Mouse (Mus musculus) skeletal muscle tissue, adult 2 months (tissue): ENCODE results near the gene Vsnl1.
A peak's percentile ranks its signal among the peaks of the same experiment; 100 is the strongest.

Experiments
- DNase-seq: peaks from one replicate; pipeline ENCODE4 v3.0.0-alpha.2; 2012; ENCODE audit warnings: low read depth, low spot score

The Vsnl1 gene

DNA sequence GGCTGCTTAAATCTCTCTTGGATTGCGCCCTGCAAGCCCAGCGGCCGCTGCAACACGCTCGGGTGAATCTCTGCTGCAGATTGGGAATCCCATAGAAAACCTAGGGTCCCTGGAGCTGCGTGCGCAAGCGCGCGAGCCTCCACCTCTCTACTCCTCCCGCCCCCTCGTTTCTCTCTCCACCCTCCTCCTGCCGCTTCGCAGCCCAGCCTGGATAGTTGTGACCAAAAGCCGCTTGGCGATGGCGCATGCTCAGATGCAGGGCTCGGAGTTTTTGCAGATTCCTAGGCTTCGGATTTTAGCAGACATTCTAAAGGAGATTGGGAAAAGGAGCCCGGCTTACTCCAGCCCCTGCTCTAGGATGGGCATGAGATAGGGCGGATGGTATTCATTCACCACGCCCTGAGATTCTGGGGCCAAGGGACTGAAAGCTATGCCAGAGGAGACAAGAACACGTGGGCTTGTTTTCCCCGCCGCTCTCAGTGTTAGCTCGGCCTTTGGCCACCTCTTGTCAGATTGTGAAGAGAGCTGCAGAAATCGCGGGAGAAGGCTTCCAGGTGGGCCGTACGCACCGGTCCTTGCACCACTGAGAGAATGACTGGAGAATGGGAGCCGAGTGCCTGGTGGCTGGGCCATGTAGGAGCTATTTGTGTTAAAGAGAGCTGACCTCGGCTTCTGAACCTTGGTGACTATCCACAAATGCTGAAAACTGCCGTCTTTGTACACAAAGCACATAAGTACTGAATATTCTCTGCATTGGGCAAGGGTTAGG lies at the start of gene Vsnl1:
TSS of gene Vsnl1 (minus strand) at position 117 of the 769 bp plus-strand sequence.
- peak; percentile 16 for DNase-seq

DNA sequence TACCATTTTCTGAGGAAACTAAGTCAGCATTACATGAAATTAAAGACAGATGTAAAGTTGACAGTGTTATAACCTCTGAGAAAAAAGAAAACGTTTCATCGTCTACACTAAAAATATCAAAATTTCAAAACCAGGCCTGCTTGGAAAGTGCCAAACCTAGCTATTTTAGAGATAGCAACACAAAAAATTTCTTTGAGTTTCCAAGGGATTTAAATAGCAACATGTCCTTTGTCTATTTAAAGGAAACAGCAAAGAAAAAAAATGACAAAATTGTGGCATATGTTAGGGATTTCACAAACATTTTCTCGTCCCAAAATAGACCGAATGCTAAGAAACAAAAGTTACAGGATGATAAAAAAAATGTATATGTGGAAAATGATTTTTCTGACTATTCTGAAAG lies 20.2 kb upstream of the Vsnl1 start:
- DNase-seq, result no peak

DNA sequence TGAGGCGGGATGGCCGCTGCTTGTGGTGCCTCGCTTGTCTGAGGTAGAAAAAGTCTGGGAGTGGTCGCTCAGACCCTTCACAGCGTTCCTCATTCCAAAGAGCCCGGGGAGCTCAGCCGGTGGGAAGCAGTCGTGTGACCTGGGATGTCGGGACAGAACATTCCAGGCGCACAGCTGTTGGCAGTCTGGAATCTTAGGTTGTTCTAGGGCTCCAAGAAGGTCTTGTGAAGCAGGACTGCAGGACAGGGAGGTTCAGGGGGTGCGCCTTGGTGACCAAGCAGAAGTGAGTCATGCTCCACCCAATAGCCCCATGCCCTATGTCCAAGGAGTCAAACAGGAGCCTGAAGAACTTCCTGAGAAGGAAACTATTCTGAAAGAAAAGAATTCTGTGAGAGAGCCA lies 19.8 kb upstream of the Vsnl1 start:
- DNase-seq, result no peak

DNA sequence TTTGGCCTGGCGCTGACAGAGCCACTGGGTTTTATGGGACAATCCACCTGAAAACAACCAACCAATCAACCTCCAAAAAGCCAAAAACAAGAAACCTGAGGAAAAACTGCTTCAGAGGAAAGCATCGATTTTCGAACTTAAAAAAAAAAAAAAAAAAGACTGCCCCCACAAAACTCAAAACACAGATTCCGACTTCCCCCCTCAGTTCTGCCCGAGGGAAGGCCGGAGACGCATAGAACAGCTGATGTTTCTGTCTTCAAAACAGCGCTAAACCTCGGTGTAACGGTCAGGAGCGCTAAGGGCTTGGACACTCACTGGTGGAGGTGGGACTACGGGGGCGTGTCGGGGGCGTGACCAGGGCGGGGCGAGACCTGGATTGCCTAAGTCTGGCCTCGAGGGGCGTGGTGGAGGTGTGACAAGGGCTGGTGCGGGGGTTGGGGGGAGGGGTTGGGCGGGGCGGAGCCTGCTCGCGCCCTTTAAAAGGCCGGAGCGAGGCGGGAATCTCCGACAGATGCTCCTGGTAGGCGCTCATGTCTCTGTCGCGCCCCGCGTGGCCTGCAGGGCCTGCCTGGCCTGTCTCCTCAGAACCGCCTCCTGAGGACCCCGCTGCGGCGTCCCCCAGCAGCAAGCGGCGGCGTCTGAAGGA lies 19.3 kb upstream of the Vsnl1 start, which contains the start of gene Rad51ap2:
TSS of gene Rad51ap2 (plus strand) at position 531 of the 646 bp plus-strand sequence.
- peak; percentile 51 for DNase-seq

DNA sequence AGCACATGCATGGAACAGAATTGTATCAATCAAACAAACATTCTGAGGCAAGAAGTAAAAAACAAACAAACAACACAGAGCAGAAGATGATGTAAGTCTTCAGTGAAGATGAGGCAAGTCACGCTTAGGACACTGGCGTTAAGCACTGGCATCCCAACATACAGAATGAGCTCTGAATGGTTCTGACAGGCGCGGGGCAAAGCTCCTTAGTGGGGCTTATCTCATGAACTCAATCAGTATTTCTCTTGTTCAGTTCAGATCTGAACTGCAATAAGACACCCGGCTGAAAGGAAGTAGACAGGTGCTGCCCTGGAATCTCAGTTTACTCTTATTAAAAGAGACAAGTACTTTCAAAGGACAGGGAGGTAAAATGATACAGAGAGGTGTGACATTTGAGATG lies 17.7 kb upstream of the Vsnl1 start:
- DNase-seq, result no peak

DNA sequence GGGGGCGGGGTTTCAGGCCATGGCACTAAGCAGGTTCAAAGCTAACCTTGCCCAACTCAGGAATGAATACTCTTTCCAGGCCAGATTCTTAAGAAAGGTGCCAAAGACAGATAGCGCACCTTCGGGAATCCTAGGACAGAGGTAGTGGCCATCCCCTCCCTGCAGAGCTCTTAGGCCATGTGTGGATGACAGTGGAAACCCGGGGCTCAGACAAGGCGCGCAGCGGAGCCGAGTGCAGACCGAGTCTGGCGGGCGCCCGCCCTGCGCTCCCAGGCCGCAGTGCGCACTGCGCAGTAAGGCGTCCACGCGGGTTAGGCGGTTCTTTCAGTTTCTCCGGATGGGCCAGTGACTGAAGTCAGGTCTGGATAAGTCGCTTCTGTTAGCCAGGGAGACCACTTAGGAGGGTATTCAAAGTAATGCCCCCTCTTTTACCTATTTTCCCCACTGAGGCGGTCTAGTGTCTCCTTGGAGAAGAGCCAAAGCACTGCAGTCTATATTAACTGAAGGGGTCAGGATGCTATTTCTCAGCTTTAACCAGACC lies 1.6 kb upstream of the Vsnl1 start:
- no peak for DNase-seq

DNA sequence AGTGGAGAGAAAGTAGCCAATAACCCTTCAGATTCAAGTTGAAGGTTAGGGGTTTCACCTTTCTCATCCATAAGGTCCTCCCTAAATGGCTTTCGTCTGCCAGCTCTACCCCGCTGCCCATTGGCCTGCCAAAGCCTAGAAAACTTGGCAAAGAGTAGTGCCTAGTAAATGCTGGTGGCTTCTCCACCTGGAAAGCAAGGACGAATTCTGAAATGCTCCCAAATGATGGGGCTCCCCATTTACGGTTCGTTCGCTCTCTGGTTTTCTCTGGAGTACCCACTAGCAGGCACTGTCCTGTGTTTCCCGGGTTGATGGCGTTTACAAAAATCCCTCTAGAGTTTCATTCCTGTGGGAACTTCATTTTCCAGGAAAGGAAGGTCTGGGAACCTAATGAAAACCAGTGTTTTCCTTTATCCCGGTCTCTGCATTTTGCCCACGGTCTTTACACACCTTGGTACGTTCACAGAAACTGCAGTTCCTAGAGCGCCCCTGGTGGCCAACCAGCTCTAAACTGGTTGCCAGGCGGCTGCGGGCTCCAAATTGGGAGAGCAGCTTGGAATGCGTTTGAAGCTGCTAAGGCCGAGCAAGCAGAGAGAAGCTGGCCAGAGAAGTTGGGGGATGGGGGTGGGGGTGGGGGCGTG lies 973 bp upstream of the Vsnl1 start:
- no peak for DNase-seq

DNA sequence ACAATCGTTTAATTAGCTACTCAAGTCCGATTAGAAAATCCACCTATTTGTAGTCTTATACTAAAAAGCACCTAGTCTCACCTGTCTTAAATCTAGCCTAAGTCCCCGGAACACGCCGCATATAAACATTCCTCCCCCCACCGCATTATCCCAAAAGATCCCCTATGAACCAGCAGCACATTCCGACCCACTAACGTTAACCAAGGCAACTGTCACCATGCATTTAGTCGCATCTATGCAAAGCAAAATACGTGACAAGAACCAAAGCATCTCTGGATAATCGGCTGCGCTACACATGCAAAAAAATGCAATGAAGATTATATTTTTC lies 426 bp downstream of the Vsnl1 start:
- DNase-seq, result no peak

DNA sequence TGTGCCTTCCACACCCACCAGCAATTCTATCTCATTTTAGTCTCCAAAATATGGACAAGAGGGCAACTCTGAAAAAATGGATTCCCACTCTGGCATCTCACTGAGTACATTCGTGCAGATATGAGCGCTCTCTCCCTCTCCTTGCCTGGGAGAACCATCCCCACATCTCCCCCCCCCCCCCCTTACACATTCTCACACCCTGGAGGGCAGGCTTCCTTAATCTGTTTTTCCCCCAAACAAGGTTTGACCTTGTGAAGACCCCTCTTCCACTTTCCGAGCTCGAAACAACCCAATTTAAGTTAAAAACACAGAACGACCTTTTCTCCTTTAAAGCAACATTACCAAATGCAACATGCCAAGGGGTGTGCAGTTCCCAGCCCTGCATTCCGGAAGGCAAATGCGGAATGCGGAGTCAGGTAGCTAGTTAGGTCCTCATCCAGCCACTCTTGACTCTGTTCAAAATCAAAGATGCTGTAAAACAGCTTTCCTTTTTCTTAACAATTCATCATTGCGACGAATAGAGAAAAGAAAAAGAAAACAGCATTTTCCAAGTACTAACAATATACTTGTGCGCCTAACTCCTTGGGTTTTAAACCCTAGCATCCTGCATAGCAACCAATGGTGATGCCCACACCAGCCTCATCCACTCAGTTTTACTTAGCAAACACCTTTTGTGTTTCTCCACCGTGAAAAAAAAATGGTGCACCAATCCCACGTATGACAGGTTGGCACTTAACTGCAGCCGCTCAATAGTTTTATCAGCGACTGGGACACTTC lies 979 bp downstream of the Vsnl1 start:
- DNase-seq, result no peak

DNA sequence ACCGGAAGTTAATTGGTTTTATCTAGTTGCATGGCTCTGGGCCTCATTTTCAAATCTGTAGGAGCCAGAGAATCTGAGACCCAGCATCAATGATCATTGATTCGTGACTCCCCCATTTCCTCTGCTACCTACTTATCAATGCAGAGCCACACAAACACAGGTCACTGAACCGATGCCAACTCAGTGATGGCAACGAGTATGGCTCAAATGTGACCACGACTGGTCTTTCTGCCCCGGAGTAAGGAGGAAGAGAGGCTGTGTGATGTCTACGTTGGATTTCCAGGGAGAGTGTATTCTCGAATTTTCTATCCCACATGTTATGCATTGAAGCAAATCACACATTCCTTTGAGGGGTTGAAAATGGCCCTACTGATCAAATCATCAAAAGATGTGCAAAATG lies 2.0 kb downstream of the Vsnl1 start:
- DNase-seq, result no peak

DNA sequence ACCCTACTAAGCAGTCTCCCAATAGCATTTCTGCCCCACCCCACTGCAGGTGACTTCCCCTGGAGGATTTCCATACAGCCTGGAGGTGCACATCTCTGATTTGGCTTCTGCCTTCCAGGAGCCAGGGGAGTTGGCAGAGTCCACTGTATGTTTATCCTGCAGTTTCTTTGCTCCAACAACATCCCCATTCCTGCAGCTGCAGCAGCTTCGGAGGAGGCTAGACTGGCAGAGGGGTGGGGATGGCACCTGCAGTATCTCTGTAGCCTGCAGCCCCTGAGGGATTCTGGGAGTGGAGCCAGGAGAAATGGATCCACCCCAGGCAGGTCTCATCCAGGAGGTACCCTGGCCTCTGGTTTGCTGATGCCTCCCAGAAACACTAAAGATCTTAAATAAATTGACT lies 2.7 kb downstream of the Vsnl1 start:
- no peak for DNase-seq

DNA sequence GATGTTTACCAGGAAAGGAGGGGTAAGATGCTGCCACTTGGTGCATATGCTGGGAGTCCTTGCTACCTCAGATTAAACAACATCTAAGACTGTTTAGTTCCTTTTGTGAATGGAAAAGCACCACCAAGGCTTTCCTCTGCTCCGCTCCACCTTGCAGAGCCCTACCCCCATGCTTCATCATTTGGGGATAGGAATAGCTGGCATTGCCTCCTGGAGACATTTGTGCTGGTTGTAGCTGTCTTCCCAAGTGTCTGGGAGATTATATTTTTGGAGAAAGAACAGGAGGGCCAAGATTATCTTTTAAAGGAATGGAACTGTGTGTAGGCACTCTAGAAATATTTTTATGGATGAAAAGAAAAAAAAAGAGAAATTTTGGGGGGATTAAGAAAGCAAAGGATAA lies 3.3 kb downstream of the Vsnl1 start:
- DNase-seq, result no peak

DNA sequence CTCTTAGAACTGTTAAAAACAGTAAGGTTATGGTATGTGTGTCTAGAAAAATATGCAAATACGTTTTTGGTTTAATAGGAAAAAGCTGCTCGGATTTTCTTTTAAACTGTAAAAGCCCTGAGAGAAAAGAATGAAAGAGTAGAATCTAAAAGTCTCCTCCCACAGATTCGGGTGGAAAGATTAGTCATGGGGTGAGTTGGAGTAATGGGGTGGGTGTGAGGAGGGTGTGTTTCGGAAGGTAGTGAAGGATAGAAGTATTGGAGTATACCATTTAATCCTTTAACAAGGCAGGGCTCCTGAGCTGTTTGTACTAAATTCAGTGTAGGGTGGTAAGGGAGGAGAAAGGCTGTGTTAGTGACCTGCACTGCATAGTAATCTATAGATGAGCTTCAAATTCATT lies 9.0 kb downstream of the Vsnl1 start:
- no peak for DNase-seq

DNA sequence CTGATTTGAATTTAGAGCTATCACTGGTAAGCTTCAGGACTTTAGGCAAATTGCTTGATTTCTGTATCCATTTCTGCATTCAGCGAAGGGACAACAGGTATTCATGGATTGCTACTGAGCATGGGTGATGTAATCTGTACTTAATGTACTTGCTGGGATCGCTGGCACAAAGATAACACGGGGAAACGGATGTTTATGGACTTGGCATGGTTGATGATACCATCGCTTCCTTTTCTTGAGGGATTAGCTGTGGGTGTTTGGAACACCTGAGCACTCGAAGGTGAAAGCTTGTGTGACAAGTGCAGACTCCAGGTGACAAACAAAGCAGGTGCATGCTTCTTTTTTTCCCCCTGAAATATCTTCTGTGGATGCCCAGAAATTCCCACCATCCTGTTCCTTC lies 18.3 kb downstream of the Vsnl1 start:
- DNase-seq, result no peak

DNA sequence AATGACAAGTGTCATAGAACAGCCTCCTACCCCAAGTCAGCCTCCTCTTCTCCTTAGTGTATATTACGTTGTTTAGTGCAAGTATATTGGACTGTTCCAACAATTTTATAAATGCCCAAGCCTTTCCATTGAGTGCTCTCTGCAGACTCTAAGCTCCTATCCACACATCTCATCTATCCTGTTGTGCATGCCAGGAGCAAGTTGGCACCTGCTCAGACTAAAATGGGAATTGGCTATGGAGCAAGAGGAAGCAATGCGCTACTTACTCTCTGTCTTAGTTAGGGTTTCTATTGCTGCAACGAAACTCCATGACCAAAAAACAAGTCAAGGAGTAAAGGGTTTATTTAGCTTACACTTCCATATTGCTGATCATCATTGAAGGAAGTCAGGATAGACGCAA lies 28.7 kb downstream of the Vsnl1 start:
- no peak for DNase-seq

DNA sequence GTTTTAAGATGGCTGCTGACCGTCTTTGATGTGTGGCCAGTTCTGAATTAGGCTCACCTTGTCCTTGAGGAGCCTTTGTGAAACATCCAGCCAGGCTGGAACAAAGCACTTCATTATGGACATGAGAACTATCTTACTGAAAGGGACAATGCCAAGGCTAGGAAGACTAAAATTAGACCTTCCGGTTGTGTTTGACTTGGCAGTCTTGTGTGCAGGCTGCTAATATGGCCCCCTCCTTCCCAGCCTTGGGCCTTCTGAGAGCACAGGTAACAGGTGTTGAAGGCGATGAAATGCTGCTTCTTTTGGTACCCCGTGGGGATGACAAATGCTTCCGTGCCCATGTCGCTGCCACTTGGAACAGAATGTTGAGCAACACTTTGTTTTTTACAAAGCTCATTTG lies 37.6 kb downstream of the Vsnl1 start:
- no peak for DNase-seq

DNA sequence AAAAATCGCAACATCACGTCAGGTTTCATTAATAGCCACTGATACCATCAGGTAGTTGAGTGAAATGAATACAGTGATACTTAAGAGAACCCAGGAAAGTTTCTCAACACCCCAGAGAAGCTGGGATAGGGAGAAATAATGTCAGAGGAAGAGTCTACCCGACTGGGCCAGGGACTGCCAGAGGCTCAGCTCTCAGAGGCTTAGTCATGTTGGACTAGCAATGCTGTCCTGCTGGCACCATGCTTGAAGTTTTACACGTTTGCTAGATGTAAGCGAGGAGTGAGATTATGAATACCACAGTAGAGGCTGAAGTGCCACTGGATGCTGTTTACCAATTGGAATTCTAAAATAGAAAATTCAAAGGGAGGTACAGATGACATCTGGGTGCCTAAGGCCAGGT lies 39.4 kb downstream of the Vsnl1 start:
- DNase-seq, result no peak

DNA sequence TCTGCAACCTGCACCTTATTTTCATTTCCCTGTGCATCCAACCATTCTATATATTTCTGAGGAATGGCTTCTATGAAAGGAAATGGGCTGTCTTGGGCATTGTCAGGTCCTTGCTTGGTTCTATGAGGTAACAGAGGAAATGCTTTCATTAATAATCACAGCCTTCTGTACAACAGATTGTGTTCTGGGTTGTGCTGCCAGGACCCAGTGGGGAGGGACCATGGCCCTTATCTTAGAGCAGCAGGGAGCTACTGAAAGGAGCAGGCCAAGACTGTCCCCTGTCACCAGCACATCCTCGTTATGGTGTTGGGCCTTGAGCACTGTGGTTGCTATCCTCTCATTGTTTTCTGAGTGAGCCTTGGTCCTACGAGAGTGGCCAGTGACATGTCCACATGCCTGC lies 40.9 kb downstream of the Vsnl1 start:
- no peak for DNase-seq

DNA sequence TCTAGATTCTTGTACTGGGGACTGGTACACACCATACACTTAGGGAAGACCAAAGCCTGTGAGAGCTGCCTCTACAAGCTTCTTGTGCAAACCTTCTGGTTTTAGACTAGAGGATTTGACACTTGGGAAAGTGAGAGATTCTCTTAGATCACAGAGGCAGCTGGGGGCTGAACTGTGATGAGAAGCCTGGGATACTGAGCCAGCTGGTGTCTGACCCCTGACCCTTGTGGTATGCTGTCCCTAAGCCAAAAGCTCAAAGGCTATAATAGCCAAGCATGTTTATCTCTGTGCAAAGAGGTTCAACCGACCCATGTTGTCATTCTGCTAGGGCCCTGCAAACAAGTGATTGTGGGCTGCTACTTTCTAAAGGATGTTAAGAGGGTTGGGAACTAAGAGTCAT lies 43.9 kb downstream of the Vsnl1 start:
- DNase-seq, result no peak

DNA sequence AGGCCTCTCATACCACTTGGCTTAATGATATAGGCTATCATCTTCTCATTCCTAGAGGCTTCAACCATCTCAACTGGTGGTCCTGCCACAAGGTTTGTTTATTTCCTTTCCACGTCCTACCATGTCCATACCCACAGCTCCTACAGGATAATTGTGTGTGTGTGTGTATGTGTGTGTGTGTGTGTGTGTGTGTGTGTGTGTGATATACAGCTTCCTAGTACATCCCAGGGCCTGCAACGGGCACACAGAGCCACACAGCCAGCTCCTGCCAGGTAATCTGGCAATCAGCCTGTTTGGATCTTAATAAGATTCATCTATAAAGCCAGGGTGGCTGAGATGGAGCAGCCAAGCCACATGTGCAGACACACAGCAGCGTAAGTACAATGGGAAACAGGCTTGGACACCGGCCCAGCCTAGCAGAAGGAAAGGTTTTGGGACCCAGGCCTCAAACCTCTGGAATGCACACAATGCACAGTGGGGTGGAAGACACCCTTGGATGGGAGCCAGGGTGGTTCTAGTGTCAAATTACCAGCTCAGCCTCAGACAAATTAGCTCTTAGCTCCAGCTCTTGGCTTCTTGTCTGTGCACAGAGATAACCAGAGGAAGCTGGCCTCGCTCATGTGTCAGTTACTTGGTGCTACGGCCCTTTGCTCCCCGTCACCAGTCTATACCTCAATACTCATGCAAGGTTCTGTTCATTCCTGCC lies 45.0 kb downstream of the Vsnl1 start:
- DNase-seq, result peak; percentile 4

DNA sequence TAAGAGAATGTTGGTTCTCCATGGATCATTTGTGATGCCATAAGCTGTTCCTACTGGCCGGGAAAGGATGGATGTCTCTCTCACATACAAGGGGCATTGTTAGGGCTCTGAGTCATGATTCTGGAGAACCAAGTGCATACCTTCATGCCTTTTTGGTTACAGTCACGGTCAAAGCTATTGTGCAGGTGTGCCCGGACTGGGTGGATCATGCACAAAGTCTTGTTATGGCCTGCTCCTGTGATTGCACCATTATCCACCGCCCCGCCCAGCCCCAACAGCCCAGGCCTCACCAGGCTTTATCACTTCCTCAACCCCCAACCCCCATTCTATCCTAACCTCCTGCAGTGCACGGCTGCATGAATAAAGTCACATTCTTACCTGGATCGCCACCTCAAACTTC lies 47.3 kb downstream of the Vsnl1 start:
- no peak for DNase-seq
